Mouse (Mus musculus) embryonic stem cell, embryonic (primary cell): ENCODE measurements at regions not wholly inside any gene's neighbourhood (a gene's known extent, or its start where the extent isn't known, plus 50 kb on each side); places are given as distances from the start of the nearest gene placed in this dataset.

Experiments used
- CTCF ChIA-PET, 4 experiments: fragments of 300-600 bp in 2 of 4; fragments of 350-600 bp in 2 of 4; sonication (Branson Sonifier 250); formaldehyde crosslinking; loops; one replicate each; lab custom pipeline; 2022; ENCODE audit warnings: inconsistent platforms in 2 of 4; lab: Charles Lee
- POLR2A ChIA-PET, 4 experiments: fragments of 300-600 bp in 2 of 4; fragments of 350-600 bp in 2 of 4; sonication (Branson Sonifier 250); formaldehyde crosslinking; loops; one replicate each; lab custom pipeline; 2022; ENCODE audit warnings: antibody characterized with exemption in 4 of 4, inconsistent platforms in 1 of 4; lab: Charles Lee

DNA sequence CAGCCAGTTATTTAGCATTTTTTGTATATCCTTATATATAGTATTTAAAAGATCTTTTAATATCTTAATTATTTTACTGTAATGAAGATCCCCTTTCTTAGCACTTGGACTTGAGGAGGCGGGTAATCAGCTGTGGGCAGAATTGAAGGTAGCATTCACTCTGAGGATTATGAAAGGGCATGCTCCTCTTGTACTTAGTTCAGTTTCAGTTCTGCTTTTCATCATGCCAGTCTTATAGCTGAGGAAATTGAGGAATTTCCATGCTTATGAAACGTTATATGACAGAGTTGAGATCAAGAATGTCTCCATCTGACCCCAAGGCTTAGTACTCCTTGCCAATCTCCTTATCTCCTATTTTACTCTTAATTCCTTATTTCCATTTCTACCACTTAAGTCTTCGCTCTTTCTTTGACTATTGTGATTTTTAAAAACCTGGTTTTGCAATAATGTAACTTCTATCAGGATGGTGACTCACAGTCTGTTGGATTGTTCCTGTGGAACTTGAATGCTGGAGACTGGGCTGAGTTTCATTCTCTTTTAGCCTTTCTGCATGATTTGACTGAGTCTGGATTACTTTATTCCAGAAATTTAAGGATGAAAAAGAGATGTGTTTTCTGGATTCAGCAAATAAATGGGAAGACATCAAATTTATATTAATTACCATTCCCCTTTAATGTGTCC lies 133.6 kb downstream of the Papss1 start:
- CTCF ChIA-PET, result no interaction called here
- POLR2A ChIA-PET, result no interaction called here

DNA sequence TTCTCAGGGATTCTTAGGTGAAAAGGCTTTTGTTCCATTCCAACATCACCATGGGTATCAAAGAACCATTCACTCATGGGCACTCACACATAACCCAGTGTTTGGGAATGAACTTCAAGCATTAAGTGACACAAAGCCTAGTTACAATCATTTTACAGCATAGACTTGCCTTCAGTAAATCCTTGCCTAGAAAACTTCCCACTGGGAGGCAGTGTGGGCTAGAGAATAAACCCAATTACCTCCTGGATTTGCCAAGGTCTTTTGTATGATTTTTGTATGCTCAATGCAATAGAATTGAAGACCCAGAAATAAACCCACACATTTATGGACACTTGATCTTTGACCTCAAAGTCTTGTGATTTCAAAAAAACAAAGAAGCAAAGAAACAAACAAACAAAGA lies 138.6 kb downstream of the Papss1 start:
- ChIA-PET CTCF (no interaction called here), POLR2A (no interaction called here)

DNA sequence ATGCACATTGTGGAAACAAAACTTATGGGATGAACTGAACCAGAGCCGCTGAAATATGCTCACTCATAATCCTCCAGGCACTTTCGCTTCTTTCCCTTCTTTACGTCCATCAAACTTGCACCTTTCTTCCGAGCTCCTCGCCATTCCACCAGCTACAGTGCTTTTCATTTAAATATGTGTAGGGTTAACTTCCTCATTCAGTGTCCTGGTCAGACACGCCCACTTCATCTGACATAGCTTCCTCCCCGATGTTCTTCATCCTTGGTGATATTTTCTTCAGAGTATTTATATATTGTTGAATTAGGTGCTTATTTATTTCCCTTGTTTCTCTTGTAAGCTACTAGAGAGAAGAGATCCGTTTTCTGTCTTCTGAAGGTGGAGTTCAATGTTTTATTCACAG lies 149.0 kb downstream of the Papss1 start:
- CTCF ChIA-PET, result no interaction called here
- POLR2A ChIA-PET, result interaction anchor here in 1 of 4 experiments (0.6 kb wide), 1 partner anchor 734 kb away, joined by 3 read pairs; no protein-coding TSS in a partner anchor

DNA sequence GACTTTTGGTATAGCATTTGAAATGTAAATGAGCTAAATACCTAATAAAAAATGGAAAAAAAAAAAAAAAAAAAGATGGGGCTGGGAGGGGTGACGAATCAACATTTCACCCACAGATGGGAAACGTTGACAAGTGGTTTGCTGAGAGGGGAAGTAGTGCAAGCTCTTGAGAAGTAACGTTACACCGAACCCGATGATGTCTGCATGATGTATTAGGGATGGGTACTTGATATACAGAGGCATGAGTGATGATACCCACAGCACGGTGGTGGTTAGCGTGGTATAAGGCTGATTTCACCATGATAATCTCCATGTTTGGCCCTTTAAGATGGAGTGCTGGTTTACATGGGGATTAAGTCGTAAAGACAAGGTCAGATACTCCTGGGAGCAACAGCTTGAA lies 154.2 kb downstream of the Papss1 start:
- ChIA-PET POLR2A (no interaction called here), CTCF (no interaction called here)

DNA sequence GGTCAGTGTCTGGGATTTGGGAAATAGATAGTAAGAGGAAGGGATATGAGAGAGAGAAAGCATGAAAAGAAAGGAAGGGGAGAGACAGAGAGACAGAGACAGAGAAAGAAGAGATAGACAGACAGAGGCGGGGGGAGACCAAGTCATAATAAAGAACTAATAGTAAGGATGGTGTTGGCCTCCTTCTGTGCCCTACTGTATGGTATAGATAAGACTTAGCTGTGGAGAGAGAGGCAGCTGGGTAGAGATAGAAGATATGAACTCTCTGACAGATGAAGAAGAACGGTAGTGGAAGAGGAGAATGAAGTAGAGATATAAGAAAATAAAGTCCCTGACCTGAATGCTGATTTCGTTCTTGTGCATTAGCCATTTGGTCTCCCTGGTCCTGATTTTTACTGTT lies 164.1 kb downstream of the Papss1 start:
- POLR2A ChIA-PET, result no interaction called here

DNA sequence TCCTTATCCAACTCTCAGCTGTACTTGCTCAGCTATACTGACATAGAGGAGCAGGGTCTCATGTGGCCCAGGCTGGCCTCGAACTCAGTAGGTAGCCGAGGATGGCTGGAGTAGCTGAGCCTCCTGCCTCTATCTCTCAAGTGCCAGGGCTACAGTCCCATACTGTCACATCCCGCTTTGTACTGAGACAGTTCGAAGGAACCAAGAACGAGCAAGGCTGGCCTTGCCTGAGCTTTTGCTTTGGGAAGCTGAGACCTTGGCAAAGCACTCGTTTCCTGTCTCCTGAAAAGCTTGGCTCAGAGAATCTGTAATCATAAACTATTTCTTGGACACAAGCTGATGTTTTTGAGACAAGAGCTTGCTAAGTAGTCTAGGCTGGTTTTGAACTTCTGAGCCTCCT lies 169.7 kb downstream of the Papss1 start:
- POLR2A ChIA-PET, result no interaction called here
- CTCF ChIA-PET, result no interaction called here

More for the DNA sequence above, 164.1 kb downstream of the Papss1 start:
- CTCF ChIA-PET, result no interaction called here

DNA sequence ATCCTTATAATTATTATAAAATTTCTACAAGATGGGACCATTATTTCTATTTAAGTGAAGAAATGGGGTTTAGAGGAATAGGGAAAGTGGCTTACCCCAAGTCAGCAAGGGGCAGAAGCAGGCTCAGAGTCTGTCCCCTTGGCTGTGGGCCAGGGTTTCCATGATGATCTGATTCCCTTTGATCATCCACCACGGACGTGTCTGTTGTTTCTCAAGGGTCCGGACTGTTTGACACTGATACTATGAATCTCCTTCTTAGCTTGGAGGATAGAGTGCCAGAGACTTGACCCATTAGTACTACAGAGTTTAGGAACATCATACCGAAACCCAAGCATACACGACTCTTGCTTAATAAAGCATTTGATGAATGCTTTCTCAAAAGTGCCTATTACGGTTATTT lies 172.9 kb downstream of the Papss1 start:
- ChIA-PET CTCF (interaction anchor here in 1 of 4 experiments (0.5 kb wide), 1 partner anchor 73 kb away, joined by 3 read pairs; no protein-coding TSS in a partner anchor), POLR2A (no interaction called here)

DNA sequence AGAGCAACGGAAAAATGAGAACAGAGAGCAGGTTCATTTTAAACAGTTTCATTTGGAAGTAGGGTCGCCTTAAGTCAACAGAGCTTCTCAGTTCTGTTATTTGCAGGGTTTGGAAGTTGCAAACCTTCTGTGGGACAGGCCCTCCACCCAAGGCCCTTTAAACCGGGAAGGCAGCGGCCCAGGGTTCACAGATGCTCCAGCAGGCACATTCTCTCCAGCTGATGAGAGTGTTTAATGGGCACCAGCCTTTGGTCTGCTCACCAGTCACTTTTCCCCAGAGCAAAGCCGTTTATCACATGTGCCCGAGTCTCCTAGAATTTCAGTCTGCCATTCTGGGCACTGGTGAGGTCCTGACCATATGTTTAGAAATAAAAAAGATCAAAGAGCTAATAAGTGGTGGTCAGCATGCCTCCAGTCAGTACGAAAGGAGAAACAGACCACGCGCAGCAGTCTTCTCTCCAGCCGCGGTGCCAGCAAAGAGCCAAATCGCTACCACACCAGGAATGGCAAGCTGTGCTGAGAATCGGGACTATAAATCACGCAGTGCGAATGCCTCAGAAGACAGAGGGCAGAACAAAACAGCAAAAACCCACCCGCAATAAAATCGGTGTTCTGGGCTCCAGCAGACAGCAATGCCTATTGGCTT lies 173.5 kb downstream of the Papss1 start:
- CTCF ChIA-PET, result interaction anchor here in 2 of 4 experiments (0.5 to 0.6 kb wide), 2 partner anchors 73 to 1047 kb away, joined by 3 read pairs; no protein-coding TSS in a partner anchor
- POLR2A ChIA-PET, result no interaction called here

DNA sequence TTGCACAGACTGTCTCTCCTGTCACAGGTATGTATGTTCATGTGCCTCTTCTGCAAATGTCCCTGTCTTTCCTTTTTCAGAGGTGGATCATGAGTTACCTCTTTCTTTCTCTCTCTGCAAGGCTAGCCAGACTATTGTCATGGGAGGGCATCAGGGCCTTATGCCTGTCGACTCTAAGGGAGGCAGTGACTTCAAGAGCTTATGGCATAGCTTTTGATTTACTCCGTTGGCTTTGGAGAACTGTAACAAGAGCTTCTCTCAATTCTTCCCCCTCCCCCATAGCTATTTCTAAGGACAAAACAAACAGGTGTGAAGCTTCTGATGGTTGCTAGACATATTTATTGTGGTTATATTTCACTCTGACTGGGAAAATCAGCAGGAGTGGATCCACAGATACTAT lies 191.0 kb downstream of the Papss1 start:
- ChIA-PET POLR2A (no interaction called here), CTCF (no interaction called here)

DNA sequence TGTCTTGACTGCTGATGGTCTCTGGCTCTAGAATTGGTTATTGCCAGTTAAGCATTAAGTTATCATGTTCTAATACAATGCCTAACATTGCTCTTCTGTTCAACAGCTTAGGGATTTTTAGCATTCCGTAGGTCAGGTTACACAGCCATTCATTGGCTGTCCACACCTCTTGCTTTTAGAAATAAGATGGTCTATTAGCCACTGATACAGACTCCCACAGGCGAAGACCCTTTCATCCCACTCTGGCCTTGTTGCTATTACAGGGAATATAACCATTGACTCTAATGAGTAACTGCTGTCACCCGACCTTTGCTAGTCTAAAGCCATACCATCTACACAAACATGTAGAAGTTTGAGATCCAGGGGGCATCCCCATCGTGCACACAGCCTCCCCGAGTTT lies 191.6 kb downstream of the Papss1 start:
- CTCF ChIA-PET, result no interaction called here

DNA sequence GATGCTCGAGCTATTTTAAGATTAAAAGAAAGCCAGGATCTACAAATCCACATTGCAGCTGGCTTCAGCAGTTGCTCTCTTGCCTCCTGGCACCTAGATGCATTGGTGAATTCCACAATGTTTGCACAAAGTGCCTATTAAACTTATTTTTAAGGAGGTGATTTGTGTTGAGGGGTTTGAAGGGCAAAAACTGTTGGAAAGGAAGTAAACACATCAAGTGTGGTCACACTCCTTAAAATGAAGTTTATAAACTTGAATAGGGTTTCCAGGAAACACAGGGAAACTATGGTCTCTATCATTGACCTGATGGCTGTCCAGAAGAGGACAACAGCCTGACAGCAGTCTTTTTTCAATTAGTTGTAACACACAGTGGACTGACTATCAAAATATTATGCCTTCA lies 205.4 kb downstream of the Papss1 start:
- ChIA-PET POLR2A (no interaction called here), CTCF (no interaction called here)

More for the DNA sequence above, 191.6 kb downstream of the Papss1 start:
- POLR2A ChIA-PET, result no interaction called here

DNA sequence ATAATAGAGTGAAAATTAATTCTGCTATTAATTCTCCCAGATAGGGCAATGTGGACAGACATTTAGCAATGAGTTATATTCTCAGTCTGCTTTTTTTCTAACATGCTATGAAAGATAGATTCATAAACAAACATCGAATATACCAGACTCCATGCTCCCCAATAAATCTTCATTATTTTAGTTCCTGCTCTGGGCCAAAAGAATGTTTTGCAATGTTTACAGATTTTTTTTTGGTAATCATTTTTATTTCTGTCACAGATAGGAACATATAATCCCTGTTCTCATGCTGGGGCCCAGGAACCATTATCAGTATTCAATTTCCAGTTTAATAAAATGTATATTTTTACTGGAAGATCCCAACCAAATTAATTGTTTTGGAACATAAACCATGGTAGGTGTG lies 205.9 kb downstream of the Papss1 start:
- CTCF ChIA-PET, result no interaction called here

DNA sequence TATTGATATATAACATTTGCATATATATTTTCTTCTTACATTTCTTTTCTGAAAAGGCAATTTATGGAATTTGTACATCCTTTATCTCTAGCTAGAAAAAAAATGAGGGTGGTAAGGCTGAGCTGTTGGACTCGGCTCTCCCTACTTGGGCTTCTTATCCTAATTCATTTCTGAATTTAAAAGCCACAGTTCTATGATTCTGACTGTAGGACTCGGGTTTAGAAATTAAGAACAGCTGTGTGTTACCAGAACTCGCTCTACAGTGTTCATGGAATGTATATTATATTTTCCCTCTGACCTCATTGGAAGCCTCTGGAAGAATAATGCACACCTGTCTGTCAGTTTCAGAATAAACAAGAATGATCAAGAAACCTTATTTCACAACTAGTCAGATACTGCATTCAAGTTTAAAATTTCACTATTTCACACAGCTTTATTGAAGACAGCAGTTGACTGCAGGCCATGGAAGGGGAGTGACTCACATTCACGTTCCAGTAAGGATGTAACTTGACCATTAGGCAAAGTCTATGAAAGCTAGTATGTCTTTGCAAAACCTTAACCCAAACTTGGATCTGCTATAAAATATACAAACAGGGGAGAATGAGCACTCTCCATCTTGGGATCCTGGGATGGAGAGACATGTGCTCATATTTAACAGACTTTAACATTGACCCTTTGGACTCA lies 207.4 kb downstream of the Papss1 start:
- POLR2A ChIA-PET, result no interaction called here
- CTCF ChIA-PET, result no interaction called here

More for the DNA sequence above, 205.9 kb downstream of the Papss1 start:
- POLR2A ChIA-PET, result no interaction called here

DNA sequence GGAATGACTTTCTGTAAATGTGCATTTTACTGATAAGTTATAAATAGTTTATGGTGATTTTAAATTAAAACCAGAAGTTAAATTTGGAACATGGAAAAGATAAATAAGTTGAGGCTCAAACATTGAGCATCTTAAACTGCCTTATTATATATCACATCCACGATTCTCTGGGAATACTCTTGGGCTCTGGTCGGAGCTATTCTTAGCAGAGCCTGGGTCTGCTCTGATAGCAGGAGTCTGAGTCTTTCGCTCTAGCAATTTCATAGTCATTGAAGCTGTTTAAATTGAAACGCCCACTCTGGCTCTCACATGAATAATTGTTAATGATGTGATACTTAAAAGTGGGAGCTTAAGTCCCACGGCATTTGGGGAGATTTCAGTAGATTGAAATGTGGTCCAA lies 208.0 kb downstream of the Papss1 start:
- POLR2A ChIA-PET, result no interaction called here
- CTCF ChIA-PET, result no interaction called here

DNA sequence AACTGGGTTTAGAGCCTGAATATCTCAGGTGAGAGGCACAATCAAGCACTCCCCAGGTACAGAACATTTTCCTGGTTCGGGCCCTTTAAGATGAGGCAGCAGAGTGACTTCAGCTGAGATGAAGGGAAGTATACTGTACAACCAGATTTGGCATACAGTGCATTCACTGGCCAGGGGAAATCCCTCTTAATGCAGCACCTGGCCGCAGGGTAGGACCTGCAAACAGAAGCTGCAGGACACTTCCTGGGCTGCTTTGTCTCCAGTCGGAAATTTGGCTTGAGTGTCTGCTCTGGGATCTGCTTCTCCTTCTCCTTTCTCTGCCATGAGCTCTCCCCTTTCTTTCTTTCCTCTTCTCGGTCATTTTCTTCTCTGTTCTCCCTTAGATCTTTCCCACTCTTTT lies 210.9 kb downstream of the Papss1 start:
- POLR2A ChIA-PET, result no interaction called here

DNA sequence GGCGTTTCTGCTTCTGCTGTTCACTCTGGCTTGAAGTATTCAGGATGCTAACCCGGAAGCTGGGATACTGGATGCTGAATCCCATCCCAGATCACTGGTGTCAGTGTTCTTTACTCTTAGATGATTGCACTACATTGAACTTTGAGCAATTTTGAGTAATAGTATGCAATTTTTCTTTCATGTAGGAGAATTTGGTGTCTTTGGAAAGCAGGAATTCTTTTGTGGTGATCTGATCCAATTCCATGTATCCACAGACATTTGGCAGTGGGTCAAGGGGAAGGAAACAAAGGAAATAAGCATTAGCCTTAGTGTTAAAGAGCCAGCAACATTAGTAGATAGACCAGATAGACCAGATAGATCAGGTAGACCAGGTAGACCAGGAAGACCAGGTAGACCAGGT lies 212.1 kb downstream of the Papss1 start:
- CTCF ChIA-PET, result no interaction called here
- POLR2A ChIA-PET, result no interaction called here

More for the DNA sequence above, 210.9 kb downstream of the Papss1 start:
- CTCF ChIA-PET, result no interaction called here

DNA sequence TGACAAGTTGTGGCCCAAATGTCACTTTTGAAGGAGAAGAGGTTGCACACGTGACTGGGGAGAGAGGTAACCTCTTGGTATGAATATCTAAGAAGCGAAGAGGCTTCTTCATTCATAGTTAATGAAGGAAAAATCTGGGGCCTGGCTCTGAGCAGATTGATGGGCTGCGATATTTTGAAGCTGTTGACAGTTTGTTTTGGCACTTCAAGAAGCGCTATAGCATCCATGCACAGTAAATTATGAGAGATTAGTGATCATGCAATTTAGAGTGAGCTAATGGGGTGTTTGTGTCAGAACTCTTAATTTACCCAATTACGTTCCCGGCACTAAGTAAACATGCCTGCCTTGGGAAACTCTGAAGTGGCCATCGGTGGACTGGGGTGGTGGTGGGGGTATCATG lies 215.2 kb downstream of the Papss1 start:
- ChIA-PET CTCF (interaction anchor here in 1 of 4 experiments (1.1 kb wide), 1 partner anchor 107 kb away, joined by 3 read pairs; no protein-coding TSS in a partner anchor), POLR2A (interaction anchor here in 1 of 4 experiments (0.7 kb wide), 1 partner anchor 9 kb away, joined by 12 read pairs; no protein-coding TSS in a partner anchor)

DNA sequence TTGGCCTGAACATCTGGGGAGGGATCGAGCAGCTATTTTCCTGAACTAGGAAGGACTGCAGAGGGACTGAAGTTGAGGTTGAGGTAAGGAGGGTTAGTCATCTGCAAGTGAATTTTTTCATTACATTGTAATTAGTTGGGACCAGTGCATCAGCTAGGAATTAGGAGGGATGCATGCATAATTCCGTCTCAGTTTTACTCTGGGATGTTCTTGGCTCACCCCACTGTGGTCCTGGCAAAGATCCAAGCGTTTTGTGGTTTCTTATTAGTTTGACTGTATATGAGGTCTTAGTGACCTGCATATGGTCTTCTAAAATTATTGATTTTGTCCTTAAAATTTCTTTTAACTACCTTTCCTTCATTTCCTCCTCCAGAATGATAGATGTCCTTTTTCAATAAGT lies 221.0 kb downstream of the Papss1 start:
- ChIA-PET CTCF (no interaction called here), POLR2A (no interaction called here)

DNA sequence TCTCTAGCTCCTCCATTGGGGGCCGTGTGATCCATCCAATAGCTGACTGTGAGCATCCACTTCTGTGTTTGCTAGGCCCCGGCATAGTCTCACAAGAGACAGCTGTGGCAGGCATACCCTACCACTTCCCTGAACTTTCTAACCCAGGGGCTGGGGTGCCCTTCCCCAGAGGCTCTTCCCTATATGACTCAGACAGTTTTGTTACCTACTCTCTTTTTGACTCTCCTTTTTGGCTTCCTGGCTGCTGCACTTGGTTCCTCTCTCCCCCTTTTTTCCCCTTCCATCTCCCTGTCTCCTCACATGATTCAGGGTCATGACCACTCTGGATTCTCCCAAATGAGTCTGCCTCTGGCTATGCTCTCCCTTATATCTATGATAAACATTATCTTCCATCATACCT lies 223.8 kb downstream of the Papss1 start:
- ChIA-PET CTCF (no interaction called here), POLR2A (no interaction called here)

DNA sequence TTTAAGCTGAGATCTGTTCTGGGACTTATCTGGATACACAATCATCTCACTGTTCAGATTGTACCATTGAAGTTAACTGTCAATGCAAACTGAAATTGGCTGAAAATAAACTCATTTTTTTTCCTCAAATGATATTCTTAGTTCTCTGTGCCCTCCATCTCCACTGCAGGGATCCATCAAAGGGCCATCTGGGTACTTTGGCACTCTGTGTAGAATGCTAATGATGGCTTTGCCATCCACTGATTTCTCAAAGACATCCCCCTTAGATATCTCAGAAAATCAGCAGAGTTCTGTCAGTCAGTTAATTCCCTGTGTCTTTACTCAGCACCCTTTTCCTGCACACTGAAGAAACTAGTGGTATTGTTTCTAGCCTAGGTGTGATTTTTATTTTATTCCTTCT lies 224.6 kb downstream of the Papss1 start:
- ChIA-PET CTCF (no interaction called here), POLR2A (interaction anchor here in 1 of 4 experiments (0.5 kb wide), 1 partner anchor 9 kb away, joined by 12 read pairs; no protein-coding TSS in a partner anchor)
